Comparison of ENCODE assay signal across 19 mouse cellular contexts in the genomic region with DNA sequence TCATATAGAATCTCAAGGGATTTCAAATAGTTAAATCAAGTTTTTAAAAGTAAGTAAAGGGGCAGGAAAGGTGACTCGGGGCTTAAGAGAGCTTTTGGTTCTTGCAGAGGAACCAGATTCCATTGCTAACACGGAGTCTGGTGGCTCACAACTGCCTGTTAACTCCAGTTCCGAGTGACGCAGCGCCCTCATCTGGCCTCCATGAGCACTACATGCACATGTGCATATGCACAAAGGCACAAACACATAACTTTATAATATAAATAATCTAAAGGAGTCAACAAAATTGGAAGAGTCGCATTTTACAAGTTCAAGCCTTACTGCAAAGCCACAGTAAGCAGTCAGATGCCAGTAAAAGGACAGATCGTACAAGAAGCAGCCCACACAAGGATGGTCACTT.
DNase-seq lines count a peak whose midpoint lies in the region; ATAC-seq and TF ChIP-seq lines count a peak whose summit lies in the region.
"Had no signal": no experiment of that assay in that cellular context is flagged by ENCODE, and none has a peak within 500 bp of the region (broad histone marks: within the 10 kb centered on the region; RNA-seq: fewer than 3 reads in every experiment).

No protein-coding gene starts in this region.

- H3K9me3 ChIP-seq in kidney, postnatal 0 days (replicated peaks; ENCODE audit: low read length): no peaks in the 10 kb centered on the region
- H3K9me3 ChIP-seq: forebrain, embryonic 10.5 days; stomach, embryonic 15.5 days had no signal

- no peak for ATAC-seq in kidney, postnatal 0 days (replicated peaks; ENCODE audit: low FRiP score, low read depth)

- H3K27ac ChIP-seq in kidney, postnatal 0 days: no peak overlapping the region
- H3K27ac ChIP-seq: forebrain, embryonic 10.5 days; limb, embryonic 12.5 days; stomach, embryonic 15.5 days had no signal

- H3K9ac ChIP-seq in kidney, postnatal 0 days (ENCODE audit: low read depth, low read length): no peak overlapping the region
- H3K9ac ChIP-seq: limb, embryonic 12.5 days; stomach, embryonic 15.5 days had no signal

- no peaks in the 10 kb centered on the region for H3K4me1 ChIP-seq in kidney, postnatal 0 days (replicated peaks; ENCODE audit: insufficient read depth, low read length)
- H3K4me1 ChIP-seq: forebrain, embryonic 10.5 days; stomach, embryonic 15.5 days had no signal

- no peak for DNase-seq in kidney, postnatal 0 days (ENCODE audit: low spot score)
- no peak for DNase-seq in kidney, adult 9 months
- DNase-seq in thymus, postnatal 4 days: peak; percentile 31
- DNase-seq in thymus, postnatal 14 days: no peak
- no peak for DNase-seq in brain, embryonic 14.5 days (ENCODE audit: low read depth)
- no peak for DNase-seq in ovary, adult 18-20 months (ENCODE audit: low spot score)
- DNase-seq in thymus, postnatal 36 days: no peak
- DNase-seq: adrenal gland, postnatal 36 days; cerebellum, adult 11 months; cerebellum, postnatal 36 days; heart, adult 18-20 months; heart, postnatal 10 days; kidney, postnatal 14 days; lung, postnatal 14 days; midbrain, embryonic 14.5 days; right cerebral cortex, postnatal 4 days had no signal

- H3K4me3 ChIP-seq in kidney, postnatal 0 days (replicated peaks; ENCODE audit: low read depth, low read length): no peak overlapping the region
- H3K4me3 ChIP-seq: forebrain, embryonic 10.5 days; limb, embryonic 12.5 days; stomach, embryonic 15.5 days had no signal

- no peak overlapping the region for H3K4me2 ChIP-seq in kidney, postnatal 0 days (ENCODE audit: low read length)
- H3K4me2 ChIP-seq: limb, embryonic 12.5 days; stomach, embryonic 15.5 days had no signal

- TF ChIP-seq POLR2A in brain, embryonic 14.5 days (IDR thresholded peaks at IDR 0.05; ENCODE audit: borderline replicate concordance, extremely low read depth, insufficient read depth, insufficient read length, poor library complexity, severe bottlenecking): no peak

- TF ChIP-seq CTCF in kidney, postnatal 0 days (IDR thresholded peaks at IDR 0.05; ENCODE audit: low read depth): peak; percentile 34; the same call in 1 of the 2 replicates
- peak; percentile 26; the same call in 1 of the 2 replicates for TF ChIP-seq CTCF in brain, embryonic 14.5 days (IDR thresholded peaks at IDR 0.05; ENCODE audit: borderline replicate concordance, extremely low read depth, insufficient read depth, insufficient read length)

- peaks cover 21% of the 10 kb centered on the region for H3K36me3 ChIP-seq in kidney, postnatal 0 days (ENCODE audit: insufficient read depth, low read length)

- 93% methylated on average over 7 of the region's 7 CpGs for WGBS in kidney, postnatal 0 days

- no peaks in the 10 kb centered on the region for H3K27me3 ChIP-seq in kidney, postnatal 0 days (ENCODE audit: insufficient read depth, low read length)
- H3K27me3 ChIP-seq: limb, embryonic 12.5 days; stomach, embryonic 15.5 days had no signal
